In genomic region chr7:19508150-19508923, GRCm38 (mm10) we compare ENCODE assay signal across 8 mouse cellular contexts. TPM values are rescaled to one million over a fixed set of nuclear protein-coding genes. Genes with fewer than 3 reads are reported as not detected.
DNase-seq lines count a peak whose midpoint lies in the region; ATAC-seq and TF ChIP-seq lines count a peak whose summit lies in the region.

Gene Bloc1s3 (minus strand): TSS chr7:19508367.
Gene Trappc6a (plus strand): TSS chr7:19508395.

- peaks cover 21% of the 10 kb centered on the region for H3K79me2 ChIP-seq in MEL (ENCODE audit: control insufficient read depth, insufficient read depth, low read length, poor library complexity)

- no peak for TF ChIP-seq CTCF in MEL (IDR thresholded peaks at IDR 0.05 in 2 of 3, conservative IDR thresholded peaks at IDR 0.05 in 1 of 3; ENCODE audit: control insufficient read depth in 1 of 3, insufficient read depth in 1 of 3, low read depth in 2 of 3, low read length in 3 of 3, poor library complexity in 1 of 3, severe bottlenecking in 1 of 3)
- no peak for TF ChIP-seq CTCF in cerebellum, adult 2 months (IDR thresholded peaks at IDR 0.05; ENCODE audit: borderline replicate concordance, insufficient read depth, low read depth, low read length)
- no peak for TF ChIP-seq CTCF in forebrain, postnatal 0 days (IDR thresholded peaks at IDR 0.05; ENCODE audit: low read depth)

- WGBS in cerebellum, adult 2 months, result under 1% methylated on average over 56 of the region's 56 CpGs
- WGBS in forebrain, postnatal 0 days, result 2% methylated on average over 56 of the region's 56 CpGs
- under 1% methylated on average over 56 of the region's 56 CpGs for WGBS in lung, embryonic 15.5 days

- H3K27me3 ChIP-seq in MEL (ENCODE audit: control insufficient read depth in 1 of 2, insufficient read depth in 2 of 2, low read length in 2 of 2), result no peaks in the 10 kb centered on the region
- H3K27me3 ChIP-seq in cerebellum, adult 2 months (ENCODE audit: control insufficient read depth, insufficient read depth, low read length), result no peaks in the 10 kb centered on the region
- H3K27me3 ChIP-seq in forebrain, postnatal 0 days (ENCODE audit: insufficient read depth, low read length), result no peaks in the 10 kb centered on the region
- no peaks in the 10 kb centered on the region for H3K27me3 ChIP-seq in lung, embryonic 15.5 days

- peaks cover 0 to 6% of the 10 kb centered on the region in 2 experiments; a peak in 2 of 4 replicates for H3K36me3 ChIP-seq in MEL (ENCODE audit: control insufficient read depth in 1 of 2, insufficient read depth in 2 of 2, low read length in 2 of 2)
- H3K36me3 ChIP-seq in forebrain, postnatal 0 days (ENCODE audit: insufficient read depth), result no peaks in the 10 kb centered on the region
- no peaks in the 10 kb centered on the region for H3K36me3 ChIP-seq in lung, embryonic 15.5 days

- TF ChIP-seq POLR2A in MEL (IDR thresholded peaks at IDR 0.05; ENCODE audit: control insufficient read depth in 1 of 2, insufficient read depth in 1 of 2, low read depth in 1 of 2, low read length in 2 of 2, poor library complexity in 1 of 2), result peak; percentile 85 to 88
- peak; percentile 51; the same call in 1 of the 2 replicates for TF ChIP-seq POLR2A in cerebellum, adult 2 months (IDR thresholded peaks at IDR 0.05; ENCODE audit: borderline replicate concordance, insufficient read depth, low read length)

- H3K9ac ChIP-seq in MEL (ENCODE audit: control insufficient read depth, low read depth, low read length, poor library complexity, severe bottlenecking), result peak within 1 kb of the TSS; percentile 95
- peak within 1 kb of the TSS; percentile 75 for H3K9ac ChIP-seq in forebrain, postnatal 0 days
- H3K9ac ChIP-seq in lung, embryonic 15.5 days, result peak within 1 kb of the TSS; percentile 71

- peak within 1 kb of the TSS; percentile 95 for H3K27ac ChIP-seq in MEL (ENCODE audit: control insufficient read depth, low read depth, low read length)
- H3K27ac ChIP-seq in cerebellum, adult 2 months (ENCODE audit: insufficient read depth, low read length), result peak within 1 kb of the TSS; percentile 29; the same call in 1 of the 2 replicates
- peak within 1 kb of the TSS; percentile 85 for H3K27ac ChIP-seq in forebrain, postnatal 0 days (ENCODE audit: low read depth, low read length)
- peak within 1 kb of the TSS; percentile 70 for H3K27ac ChIP-seq in lung, embryonic 15.5 days

- peak; percentile 97 for DNase-seq in MEL (ENCODE audit: low read depth, low spot score)
- peak; percentile 94 to 95 for DNase-seq in cerebellum, adult 2 months
- DNase-seq in forebrain, postnatal 0 days, result peak; percentile 97
- peak; percentile 95 for DNase-seq in heart, postnatal 4 days
- peak; percentile 90 to 95 for DNase-seq in layer of hippocampus, adult 8-10 months (ENCODE audit: low spot score in 2 of 2)
- DNase-seq in ovary, adult 18-20 months (ENCODE audit: low spot score), result peak; percentile 88
- DNase-seq in thymus, postnatal 0 days (ENCODE audit: low spot score), result peak; percentile 94

- peak within 1 kb of the TSS; percentile 82 for H3K4me2 ChIP-seq in forebrain, postnatal 0 days (ENCODE audit: low read depth)
- peak within 1 kb of the TSS; percentile 89 for H3K4me2 ChIP-seq in lung, embryonic 15.5 days

- peaks cover 0 to 8% of the 10 kb centered on the region in 2 experiments; a peak in 2 of 4 replicates for H3K4me1 ChIP-seq in MEL (ENCODE audit: control insufficient read depth in 1 of 2, insufficient read depth in 2 of 2, low read length in 2 of 2)
- H3K4me1 ChIP-seq in cerebellum, adult 2 months (ENCODE audit: control insufficient read depth, insufficient read depth, low read length), result peaks cover 7% of the 10 kb centered on the region; the same call in 1 of the 2 replicates
- H3K4me1 ChIP-seq in forebrain, postnatal 0 days (ENCODE audit: insufficient read depth), result peaks cover 11% of the 10 kb centered on the region; the same call in 1 of the 2 replicates
- H3K4me1 ChIP-seq in lung, embryonic 15.5 days, result peaks cover 13% of the 10 kb centered on the region

- peak within 1 kb of the TSS; percentile 86 to 94 for H3K4me3 ChIP-seq in MEL (ENCODE audit: control insufficient read depth in 1 of 2, insufficient read depth in 1 of 2, low read depth in 2 of 2, low read length in 2 of 2)
- peak within 1 kb of the TSS; percentile 94 for H3K4me3 ChIP-seq in cerebellum, adult 2 months (replicated peaks; ENCODE audit: insufficient read depth, low read depth, low read length)
- H3K4me3 ChIP-seq in forebrain, postnatal 0 days (ENCODE audit: low read depth, low read length), result peak within 1 kb of the TSS; percentile 62
- peak within 1 kb of the TSS; percentile 57 for H3K4me3 ChIP-seq in lung, embryonic 15.5 days

- no peak for TF ChIP-seq EP300 in MEL (IDR thresholded peaks at IDR 0.05; ENCODE audit: low read depth in 1 of 2, low read length in 2 of 2)

- no peak for TF ChIP-seq RAD21 in MEL (IDR thresholded peaks at IDR 0.05; ENCODE audit: low read depth, low read length)

- no peaks in the 10 kb centered on the region for H3K9me3 ChIP-seq in MEL (replicated peaks; ENCODE audit: insufficient read depth, low read length)
- H3K9me3 ChIP-seq in forebrain, postnatal 0 days (ENCODE audit: low read length), result no peaks in the 10 kb centered on the region
- no peaks in the 10 kb centered on the region for H3K9me3 ChIP-seq in lung, embryonic 15.5 days

- ATAC-seq in forebrain, postnatal 0 days, result peak; percentile 97
- peak; percentile 96 for ATAC-seq in lung, embryonic 15.5 days (ENCODE audit: borderline replicate concordance, extremely low read depth, low FRiP score, low TSS enrichment)

TF ChIP-seq in MEL, 35 proteins besides CTCF, POLR2A, EP300 and RAD21 (continues in another document):
- TF ChIP-seq TAL1 (IDR thresholded peaks at IDR 0.05; ENCODE audit: low read length) (no peak), MEF2A (IDR thresholded peaks at IDR 0.05; ENCODE audit: extremely low read depth, insufficient replicate concordance, low read depth, low read length, poor library complexity, severe bottlenecking) (no peak), SMC3 (IDR thresholded peaks at IDR 0.05; ENCODE audit: low read depth, low read length) (no peak), MAFK (IDR thresholded peaks at IDR 0.05; ENCODE audit: borderline replicate concordance, low read depth, low read length) (no peak), POLR2AphosphoS2 (IDR thresholded peaks at IDR 0.05; ENCODE audit: low read length) (peak; percentile 74), GABPA (IDR thresholded peaks at IDR 0.05; ENCODE audit: low read depth, low read length) (no peak), ZC3H11A (IDR thresholded peaks at IDR 0.05; ENCODE audit: low read depth, low read length) (no peak), ZKSCAN1 (IDR thresholded peaks at IDR 0.05; ENCODE audit: low read depth, low read length) (no peak), MYC (IDR thresholded peaks at IDR 0.05; ENCODE audit: low read depth, low read length) (peak; percentile 69), KAT2A (conservative IDR thresholded peaks at IDR 0.05; ENCODE audit: low read depth, low read length) (peak; percentile 74), USF2 (IDR thresholded peaks at IDR 0.05; ENCODE audit: borderline replicate concordance in 1 of 2, insufficient read depth in 1 of 2, low read depth in 1 of 2, low read length in 2 of 2) (peak; percentile 84 to 97), TBP (IDR thresholded peaks at IDR 0.05; ENCODE audit: low read depth, low read length) (peak; percentile 79), SIN3A (IDR thresholded peaks at IDR 0.05; ENCODE audit: low read length) (peak; percentile 97), CHD1 (IDR thresholded peaks at IDR 0.05; ENCODE audit: low read depth, low read length) (no peak), BHLHE40 (IDR thresholded peaks at IDR 0.05; ENCODE audit: borderline replicate concordance, low read depth, low read length) (peak; percentile 87), ETS1 (IDR thresholded peaks at IDR 0.05; ENCODE audit: low read depth, low read length) (no peak), ZNF384 (IDR thresholded peaks at IDR 0.05; ENCODE audit: low read depth, low read length) (0 out of 2 replicates have a peak, but pooled peaks have one; percentile 21), CHD2 (IDR thresholded peaks at IDR 0.05; ENCODE audit: low read length) (peak; percentile 74), NELFE (IDR thresholded peaks at IDR 0.05; ENCODE audit: low read depth, low read length) (peak; percentile 68), GATA1 (IDR thresholded peaks at IDR 0.05; ENCODE audit: low read depth, low read length) (no peak), UBTF (IDR thresholded peaks at IDR 0.05; ENCODE audit: borderline replicate concordance, insufficient read depth, low read depth, low read length) (no peak), HCFC1 (IDR thresholded peaks at IDR 0.05; ENCODE audit: low read depth, low read length) (peak; percentile 87), MXI1 (IDR thresholded peaks at IDR 0.05; ENCODE audit: low read depth, low read length) (peak; percentile 52), TCF12 (IDR thresholded peaks at IDR 0.05; ENCODE audit: low read depth, low read length) (peak; percentile 64)

RNA-seq across cellular contexts. Expression of gene Bloc1s3, which starts in this region (rescaled TPM):
- 5.5 and 6.1 TPM in 2 replicates for total RNA-seq in MEL (2012; rRNA removed)
- 1 to 10 TPM in 1 of 2 experiments, not detected in 1; 7.5 TPM for polyA plus RNA-seq in MEL (2012; ENCODE audit: insufficient read depth in 1 of 2, insufficient read length in 2 of 2, low read depth in 1 of 2, low replicate concordance in 2 of 2, missing spikeins in 1 of 2)
- 8.6 and 9.2 TPM in 2 replicates for polyA plus RNA-seq in cerebellum, adult 2 months (2012; rRNA removed)
- 17.3 and 17.8 TPM in 2 replicates for total RNA-seq in forebrain, postnatal 0 days (2014; rRNA removed)
- 4.5 and 5.1 TPM in 2 replicates for polyA plus RNA-seq in forebrain, postnatal 0 days (2015; fragmentation: Nextera tagmentation; extraction: Ambion mirVana)
- total RNA-seq in heart, postnatal 4 days (2021), result 1 to 10 TPM; 2.0 to 2.5 TPM
- 1 to 10 TPM; 4.7 to 6.7 (median 5.9) TPM for total RNA-seq in layer of hippocampus, adult 8-10 months (2022)
- polyA plus RNA-seq in lung, embryonic 15.5 days (2015; fragmentation: Nextera tagmentation; extraction: Ambion mirVana), result 2.0 TPM in 2 replicates
- 2.7 and 4.0 TPM in 2 replicates for polyA plus RNA-seq in thymus, postnatal 0 days (2015; fragmentation: Nextera tagmentation; extraction: Ambion mirVana)

RNA-seq across cellular contexts. Expression of gene Trappc6a, which starts in this region (rescaled TPM):
- 65.6 and 88.2 TPM in 2 replicates for total RNA-seq in MEL (2012; rRNA removed)
- 10 to 100 TPM in 1 of 2 experiments, not detected in 1; 82.8 TPM for polyA plus RNA-seq in MEL (2012; ENCODE audit: insufficient read depth in 1 of 2, insufficient read length in 2 of 2, low read depth in 1 of 2, low replicate concordance in 2 of 2, missing spikeins in 1 of 2)
- 23.0 and 26.2 TPM in 2 replicates for polyA plus RNA-seq in cerebellum, adult 2 months (2012; rRNA removed)
- total RNA-seq in forebrain, postnatal 0 days (2014; rRNA removed), result 28.5 and 28.8 TPM in 2 replicates
- polyA plus RNA-seq in forebrain, postnatal 0 days (2015; fragmentation: Nextera tagmentation; extraction: Ambion mirVana), result 38.7 and 38.8 TPM in 2 replicates
- 10 to 100 TPM; 45.8 to 46.8 TPM for total RNA-seq in heart, postnatal 4 days (2021)
- total RNA-seq in layer of hippocampus, adult 8-10 months (2022), result 10 to 100 TPM; 17.1 to 25.2 (median 21.6) TPM
- 97.8 and 103 TPM in 2 replicates for polyA plus RNA-seq in lung, embryonic 15.5 days (2015; fragmentation: Nextera tagmentation; extraction: Ambion mirVana)
- 86.5 and 92.5 TPM in 2 replicates for polyA plus RNA-seq in thymus, postnatal 0 days (2015; fragmentation: Nextera tagmentation; extraction: Ambion mirVana)

Comparison
In these comparisons a context has a peak if more than half of its experiments do, and no peak if none do; other contexts are left out.
1. Peak in every context shown above with its lines: DNase-seq, ATAC-seq, H3K4me3 ChIP-seq and H3K27ac ChIP-seq.
2. H3K27ac ChIP-seq: peak in every context shown above with its lines; median percentile 95 in MEL; 85 in forebrain, postnatal 0 days; 70 in lung, embryonic 15.5 days; 29 in cerebellum, adult 2 months.